Mouse (Mus musculus) adrenal gland, postnatal 10 days (tissue): ENCODE results near the gene Fam57a. TPM values are rescaled to one million over a fixed set of nuclear protein-coding genes. Genes with fewer than 3 reads are reported as not detected.
A peak's percentile ranks its signal among the peaks of the same experiment; 100 is the strongest.
"Not testable (repeated sequence)": the region's sequence is repeated elsewhere in the genome, so short reads cannot be mapped to it uniquely, and the experiment has no call there.

Experiments used
- DNase-seq: peaks from one replicate; pipeline ENCODE4 v3.0.0; 2021; ENCODE audit warnings: mixed read lengths
- total RNA-seq, 2 experiments: library from RNA; stranded (reverse); gene quantifications; 2 replicates each; pipeline ENCODE4 v1.2.3; 2021

Gene Fam57a
- total RNA-seq, 2 experiments from 2014 or later: 7.1 to 10.8 TPM

- no peak for DNase-seq
Measured at GRCm38 (mm10) chr11:76180146-76180540, 672 bp downstream of the Fam57a start.

GRCm38 (mm10) chr11:76183745-76184144 is 4.3 kb downstream of the Fam57a start:
- DNase-seq: no peak

GRCm38 (mm10) chr11:76186908-76187307 is 7.4 kb downstream of the Fam57a start:
- DNase-seq: no peak

- DNase-seq: no peak
Measured at GRCm38 (mm10) chr11:76196275-76196976, 17.0 kb downstream of the Fam57a start.

GRCm38 (mm10) chr11:76196977-76197469 is 17.6 kb downstream of the Fam57a start:
- no peak for DNase-seq

GRCm38 (mm10) chr11:76201761-76202674 is 22.5 kb downstream of the Fam57a start:
- peak; percentile 93 for DNase-seq

- DNase-seq: no peak
Measured at GRCm38 (mm10) chr11:76206793-76207192, 27.3 kb downstream of the Fam57a start.

GRCm38 (mm10) chr11:76210228-76210985 is 30.9 kb downstream of the Fam57a start:
- no peak for DNase-seq

GRCm38 (mm10) chr11:76211595-76211994 is 32.1 kb downstream of the Fam57a start:
- DNase-seq: not testable (repeated sequence)

GRCm38 (mm10) chr11:76213841-76214240 is 34.4 kb downstream of the Fam57a start:
- DNase-seq: no peak

GRCm38 (mm10) chr11:76215011-76215410 is 35.5 kb downstream of the Fam57a start:
- no peak for DNase-seq

GRCm38 (mm10) chr11:76216049-76216540 is 36.6 kb downstream of the Fam57a start:
- no peak for DNase-seq

GRCm38 (mm10) chr11:76216681-76217389 is 37.4 kb downstream of the Fam57a start:
- peak; percentile 59 for DNase-seq

GRCm38 (mm10) chr11:76217390-76217800 is 37.9 kb downstream of the Fam57a start, which contains the start of the genes Dbil5 and Gemin4:
Dbil5 (plus strand) TSS chr11:76217608.
Gemin4 (minus strand) TSS chr11:76217664.
- DNase-seq: peak; percentile 98

- no peak for DNase-seq
Measured at GRCm38 (mm10) chr11:76224631-76225030, 45.2 kb downstream of the Fam57a start.

- DNase-seq: no peak
Measured at GRCm38 (mm10) chr11:76225051-76225450, 45.6 kb downstream of the Fam57a start.

- DNase-seq: no peak
Measured at GRCm38 (mm10) chr11:76236136-76236535, 56.7 kb downstream of the Fam57a start.

GRCm38 (mm10) chr11:76239750-76240149 is 60.3 kb downstream of the Fam57a start:
- DNase-seq: no peak

- DNase-seq: peak; percentile 97
Measured at GRCm38 (mm10) chr11:76242901-76243810, 63.7 kb downstream of the Fam57a start, which contains the start of the genes Mrm3 and Glod4. Mrm3 (plus strand) TSS chr11:76243715. Glod4 (minus strand) TSS chr11:76243725.
